Mouse (Mus musculus): ENCODE results near the gene Cbr4. TPM values are rescaled to one million over a fixed set of nuclear protein-coding genes. Genes with fewer than 3 reads are reported as not detected.
A peak's percentile ranks its signal among the peaks of the same experiment; 100 is the strongest.

Cbr4 gene
- polyA plus RNA-seq (2014; fragmentation: Nextera tagmentation; extraction: Ambion mirVana): 33.3 and 37.3 TPM in 2 replicates

DNA sequence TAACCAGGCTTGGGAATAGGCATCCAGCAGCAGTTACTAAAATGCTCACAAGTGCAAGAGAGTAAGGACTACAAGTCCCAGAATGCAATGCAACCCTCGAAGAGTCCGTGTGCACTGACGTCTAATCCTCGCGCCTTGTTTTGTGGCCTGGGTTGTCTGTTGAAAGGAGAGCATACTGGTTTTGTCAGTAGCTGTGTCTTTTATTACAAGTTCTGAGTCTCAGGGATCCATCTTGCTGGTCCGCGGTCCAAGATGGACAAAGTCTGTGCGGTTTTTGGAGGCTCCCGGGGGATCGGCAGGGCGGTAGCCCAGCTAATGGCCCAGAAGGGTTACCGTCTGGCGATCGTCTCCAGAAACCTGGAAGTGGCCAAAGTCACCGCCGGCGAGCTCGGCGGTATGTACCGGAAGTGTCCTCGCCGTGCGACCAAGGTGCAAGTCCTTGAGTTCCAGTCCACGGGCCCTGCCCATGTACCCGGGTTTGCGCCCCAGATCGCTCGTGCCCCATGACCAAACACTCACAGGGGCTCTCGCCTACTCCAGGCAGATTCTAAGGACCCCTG is at the start of gene Cbr4:
Cbr4 (plus strand) TSS at position 138 of the 560 bp plus-strand sequence.
- H3K27ac ChIP-seq (ENCODE audit: low read depth, low read length): peak within 1 kb of the TSS; percentile 67

DNA sequence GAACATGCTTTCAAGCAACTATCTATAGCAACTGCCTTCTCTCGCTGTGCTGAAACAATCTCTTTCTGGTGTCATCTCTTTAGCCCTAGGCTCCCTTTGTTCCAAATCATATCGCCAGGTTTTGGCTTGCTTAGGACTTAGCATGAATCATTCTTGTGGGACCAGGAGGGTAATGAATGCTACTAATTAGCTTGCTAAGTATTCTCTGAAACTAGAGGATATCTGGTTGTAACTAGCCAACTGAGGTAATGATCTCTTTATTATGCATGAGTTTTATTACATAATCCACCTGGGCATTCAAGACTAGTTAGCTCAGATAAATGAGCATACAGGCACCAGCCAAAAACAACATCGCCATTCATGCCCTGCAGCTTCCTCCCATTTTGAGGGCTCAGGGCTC is 44.5 kb upstream of the Cbr4 start:
- Histone ChIP-seq H3K4me1 (replicated peaks; ENCODE audit: control insufficient read depth, insufficient read depth, low read length) (no peaks in the 10 kb centered on the region), H3K27ac (ENCODE audit: low read depth, low read length) (no peak overlapping the region), H3K36me3 (ENCODE audit: control insufficient read depth, insufficient read depth, low read length) (no peaks in the 10 kb centered on the region), H3K9me3 (ENCODE audit: control insufficient read depth, low read length) (no peaks in the 10 kb centered on the region), H3K4me2 (no peak overlapping the region), H3K9ac (ENCODE audit: low read depth, low read length) (no peak overlapping the region), H3K27me3 (replicated peaks; ENCODE audit: control insufficient read depth, insufficient read depth, low read length) (no peaks in the 10 kb centered on the region), H3K4me3 (ENCODE audit: low read depth, low read length) (no peak overlapping the region)
- no peak for DNase-seq (ENCODE audit: low spot score)
- whole genome bisulfite sequencing: 87% methylated on average over 3 of the region's 3 CpGs
- no peak for ATAC-seq (replicated peaks; ENCODE audit: low FRiP score)

More for the DNA sequence above, at the start of gene Cbr4:
- 0 out of 2 replicates have a peak, but pooled peaks cover 3% of the 10 kb centered on the region for H3K36me3 ChIP-seq (ENCODE audit: control insufficient read depth, insufficient read depth, low read length)
- no peaks in the 10 kb centered on the region for H3K4me1 ChIP-seq (replicated peaks; ENCODE audit: control insufficient read depth, insufficient read depth, low read length)
- peak within 1 kb of the TSS; percentile 86 for H3K9ac ChIP-seq (ENCODE audit: low read depth, low read length)
- H3K4me3 ChIP-seq (ENCODE audit: low read depth, low read length): peak within 1 kb of the TSS; percentile 76
- peak within 1 kb of the TSS; percentile 76 for H3K4me2 ChIP-seq
- H3K27me3 ChIP-seq (replicated peaks; ENCODE audit: control insufficient read depth, insufficient read depth, low read length): no peaks in the 10 kb centered on the region
- peak; percentile 85 for DNase-seq (ENCODE audit: low spot score)
- WGBS: under 1% methylated on average over 29 of the region's 29 CpGs
- no peaks in the 10 kb centered on the region for H3K9me3 ChIP-seq (ENCODE audit: control insufficient read depth, low read length)
- peak; percentile 89 for ATAC-seq (replicated peaks; ENCODE audit: low FRiP score)

DNA sequence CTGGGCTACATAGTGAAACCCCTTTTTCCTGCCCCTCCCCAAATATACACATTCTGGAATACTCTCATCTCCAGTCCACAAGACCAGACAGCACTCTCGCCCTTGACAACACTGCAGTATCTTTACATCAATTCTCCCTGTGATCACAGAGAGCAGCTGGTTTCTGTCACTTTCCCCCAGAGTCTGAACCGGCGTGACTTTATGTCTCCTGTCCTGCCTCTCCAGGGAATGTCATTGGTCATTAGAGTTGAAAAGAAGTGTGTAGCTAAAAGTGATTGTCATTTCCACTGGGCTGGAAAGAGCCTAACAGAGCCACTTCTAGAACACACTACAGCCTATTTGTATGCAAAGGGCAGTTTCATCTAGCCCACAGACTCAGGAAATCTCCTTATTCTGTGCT is 43.2 kb upstream of the Cbr4 start:
- WGBS: 58% methylated on average over 3 of the region's 3 CpGs
- Histone ChIP-seq H3K9me3 (ENCODE audit: control insufficient read depth, low read length) (no peaks in the 10 kb centered on the region), H3K9ac (ENCODE audit: low read depth, low read length) (no peak overlapping the region), H3K4me1 (replicated peaks; ENCODE audit: control insufficient read depth, insufficient read depth, low read length) (no peaks in the 10 kb centered on the region), H3K27me3 (replicated peaks; ENCODE audit: control insufficient read depth, insufficient read depth, low read length) (no peaks in the 10 kb centered on the region), H3K36me3 (ENCODE audit: control insufficient read depth, insufficient read depth, low read length) (no peaks in the 10 kb centered on the region), H3K27ac (ENCODE audit: low read depth, low read length) (no peak overlapping the region), H3K4me3 (ENCODE audit: low read depth, low read length) (no peak overlapping the region), H3K4me2 (no peak overlapping the region)
- ATAC-seq (replicated peaks; ENCODE audit: low FRiP score): no peak
- no peak for DNase-seq (ENCODE audit: low spot score)

DNA sequence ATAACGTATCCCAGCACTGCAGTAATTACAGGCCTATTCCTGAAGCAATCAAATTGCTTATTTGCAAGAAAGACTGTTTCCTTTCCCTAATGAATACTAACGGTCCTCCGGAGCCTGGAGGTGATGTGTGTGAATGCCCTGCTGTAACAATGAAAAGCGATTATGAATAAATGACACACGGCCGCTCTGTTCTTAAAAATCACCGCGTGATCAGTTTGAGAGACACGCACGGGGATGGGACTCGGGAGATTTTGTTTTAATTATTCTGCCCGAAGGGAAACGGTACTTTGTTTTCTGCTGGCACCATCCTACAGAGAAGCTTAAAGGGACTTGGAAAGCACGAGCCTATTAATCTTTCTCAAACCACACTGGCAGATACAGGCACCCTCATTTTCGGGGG is 41.2 kb upstream of the Cbr4 start:
- H3K9ac ChIP-seq (ENCODE audit: low read depth, low read length): no peak overlapping the region
- 73% methylated on average over 15 of the region's 15 CpGs for WGBS
- no peak overlapping the region for H3K4me3 ChIP-seq (ENCODE audit: low read depth, low read length)
- DNase-seq (ENCODE audit: low spot score) (no peak), ATAC-seq (replicated peaks; ENCODE audit: low FRiP score) (no peak)
- no peaks in the 10 kb centered on the region for H3K27me3 ChIP-seq (replicated peaks; ENCODE audit: control insufficient read depth, insufficient read depth, low read length)
- H3K4me1 ChIP-seq (replicated peaks; ENCODE audit: control insufficient read depth, insufficient read depth, low read length): no peaks in the 10 kb centered on the region
- no peaks in the 10 kb centered on the region for H3K36me3 ChIP-seq (ENCODE audit: control insufficient read depth, insufficient read depth, low read length)
- H3K4me2 ChIP-seq: no peak overlapping the region
- H3K27ac ChIP-seq (ENCODE audit: low read depth, low read length): no peak overlapping the region
- no peaks in the 10 kb centered on the region for H3K9me3 ChIP-seq (ENCODE audit: control insufficient read depth, low read length)

DNA sequence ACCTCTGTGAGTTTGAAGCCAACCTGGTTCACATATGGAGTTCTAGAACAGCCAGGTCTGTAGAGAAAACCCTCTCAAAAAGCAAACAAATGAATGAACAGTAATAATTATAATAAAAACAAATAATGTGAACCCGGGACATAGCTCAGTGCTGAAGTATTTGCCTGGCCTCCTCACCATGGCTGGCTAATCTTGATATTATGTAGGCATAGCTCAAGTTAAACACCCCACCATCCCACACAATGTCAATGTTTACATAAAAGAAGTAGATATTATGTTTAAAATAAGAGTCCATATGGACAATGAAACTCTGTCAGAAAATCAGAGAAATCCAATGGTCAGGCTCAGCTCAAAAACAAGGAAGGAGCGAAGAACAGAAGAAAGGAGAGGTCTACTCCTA is 39.4 kb upstream of the Cbr4 start:
- 87% methylated on average over 2 of the region's 2 CpGs for WGBS
- H3K4me3 ChIP-seq (ENCODE audit: low read depth, low read length): no peak overlapping the region
- H3K9ac ChIP-seq (ENCODE audit: low read depth, low read length): no peak overlapping the region
- H3K4me1 ChIP-seq (replicated peaks; ENCODE audit: control insufficient read depth, insufficient read depth, low read length): no peaks in the 10 kb centered on the region
- DNase-seq (ENCODE audit: low spot score) (no peak), ATAC-seq (replicated peaks; ENCODE audit: low FRiP score) (no peak)
- H3K9me3 ChIP-seq (ENCODE audit: control insufficient read depth, low read length): no peaks in the 10 kb centered on the region
- no peak overlapping the region for H3K4me2 ChIP-seq
- no peak overlapping the region for H3K27ac ChIP-seq (ENCODE audit: low read depth, low read length)
- H3K27me3 ChIP-seq (replicated peaks; ENCODE audit: control insufficient read depth, insufficient read depth, low read length): no peaks in the 10 kb centered on the region
- H3K36me3 ChIP-seq (ENCODE audit: control insufficient read depth, insufficient read depth, low read length): no peaks in the 10 kb centered on the region

DNA sequence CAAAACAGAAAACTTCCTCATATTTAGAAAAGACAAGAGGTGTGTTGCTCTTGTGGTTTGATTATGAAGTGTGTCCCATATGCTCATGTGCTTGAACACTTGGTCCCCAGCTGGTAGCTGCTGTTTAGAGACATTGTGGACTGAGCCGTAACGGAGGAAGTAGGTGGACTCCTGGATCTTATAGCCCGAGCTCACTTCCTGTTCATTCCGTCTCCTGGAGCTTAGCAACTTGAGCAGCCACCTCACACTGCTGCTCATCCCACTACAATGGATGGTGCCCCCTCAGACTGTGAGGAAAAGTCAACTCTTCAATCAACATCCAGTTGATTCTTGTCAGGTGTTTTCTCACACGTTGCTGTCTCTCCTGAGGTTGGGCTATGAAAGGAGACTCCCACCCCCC is 38.7 kb upstream of the Cbr4 start:
- WGBS: 49% methylated on average over 5 of the region's 5 CpGs
- no peak overlapping the region for H3K27ac ChIP-seq (ENCODE audit: low read depth, low read length)
- ATAC-seq (replicated peaks; ENCODE audit: low FRiP score) (no peak), DNase-seq (ENCODE audit: low spot score) (no peak)
- H3K4me2 ChIP-seq: no peak overlapping the region
- no peaks in the 10 kb centered on the region for H3K9me3 ChIP-seq (ENCODE audit: control insufficient read depth, low read length)
- H3K9ac ChIP-seq (ENCODE audit: low read depth, low read length): no peak overlapping the region
- H3K27me3 ChIP-seq (replicated peaks; ENCODE audit: control insufficient read depth, insufficient read depth, low read length): no peaks in the 10 kb centered on the region
- no peaks in the 10 kb centered on the region for H3K4me1 ChIP-seq (replicated peaks; ENCODE audit: control insufficient read depth, insufficient read depth, low read length)
- H3K36me3 ChIP-seq (ENCODE audit: control insufficient read depth, insufficient read depth, low read length): no peaks in the 10 kb centered on the region
- H3K4me3 ChIP-seq (ENCODE audit: low read depth, low read length): no peak overlapping the region

DNA sequence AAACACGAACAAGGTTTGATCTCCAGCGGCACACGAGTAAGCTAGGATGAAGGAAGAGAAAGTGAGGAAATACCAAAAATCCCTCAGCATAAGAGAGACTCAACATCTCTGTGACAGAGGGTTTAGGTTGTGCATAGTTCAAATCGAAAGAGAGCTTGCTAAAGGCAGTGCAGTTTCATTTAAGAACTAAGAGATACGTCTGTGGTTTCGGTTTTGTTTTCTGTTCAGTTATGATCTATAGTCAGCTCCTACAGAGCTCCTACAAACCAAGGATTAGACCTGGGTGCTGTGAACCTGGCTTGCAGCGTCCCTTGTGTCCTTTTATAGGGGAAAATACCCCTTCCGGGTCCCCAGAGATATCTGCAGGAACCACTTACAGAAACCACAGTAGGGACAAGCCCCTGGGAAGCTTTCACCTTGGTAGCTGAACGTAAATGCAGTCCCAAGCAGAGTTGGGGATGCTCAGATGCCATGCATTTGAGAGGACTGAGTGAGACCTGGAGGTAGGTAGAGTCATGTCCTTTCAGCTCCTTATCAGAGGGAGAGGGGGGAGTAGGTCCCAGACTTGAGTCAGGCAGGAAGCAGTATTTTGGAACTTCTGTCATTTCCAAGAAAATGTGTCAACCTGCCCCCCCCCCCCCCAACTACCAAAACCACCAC is 36.5 kb upstream of the Cbr4 start:
- H3K27ac ChIP-seq (ENCODE audit: low read depth, low read length): no peak overlapping the region
- H3K4me3 ChIP-seq (ENCODE audit: low read depth, low read length): no peak overlapping the region
- WGBS: 82% methylated on average over 9 of the region's 9 CpGs
- no peaks in the 10 kb centered on the region for H3K9me3 ChIP-seq (ENCODE audit: control insufficient read depth, low read length)
- H3K27me3 ChIP-seq (replicated peaks; ENCODE audit: control insufficient read depth, insufficient read depth, low read length): no peaks in the 10 kb centered on the region
- ATAC-seq (replicated peaks; ENCODE audit: low FRiP score) (no peak), DNase-seq (ENCODE audit: low spot score) (no peak)
- H3K9ac ChIP-seq (ENCODE audit: low read depth, low read length): no peak overlapping the region
- H3K4me2 ChIP-seq: no peak overlapping the region
- H3K36me3 ChIP-seq (ENCODE audit: control insufficient read depth, insufficient read depth, low read length): no peaks in the 10 kb centered on the region
- no peaks in the 10 kb centered on the region for H3K4me1 ChIP-seq (replicated peaks; ENCODE audit: control insufficient read depth, insufficient read depth, low read length)

DNA sequence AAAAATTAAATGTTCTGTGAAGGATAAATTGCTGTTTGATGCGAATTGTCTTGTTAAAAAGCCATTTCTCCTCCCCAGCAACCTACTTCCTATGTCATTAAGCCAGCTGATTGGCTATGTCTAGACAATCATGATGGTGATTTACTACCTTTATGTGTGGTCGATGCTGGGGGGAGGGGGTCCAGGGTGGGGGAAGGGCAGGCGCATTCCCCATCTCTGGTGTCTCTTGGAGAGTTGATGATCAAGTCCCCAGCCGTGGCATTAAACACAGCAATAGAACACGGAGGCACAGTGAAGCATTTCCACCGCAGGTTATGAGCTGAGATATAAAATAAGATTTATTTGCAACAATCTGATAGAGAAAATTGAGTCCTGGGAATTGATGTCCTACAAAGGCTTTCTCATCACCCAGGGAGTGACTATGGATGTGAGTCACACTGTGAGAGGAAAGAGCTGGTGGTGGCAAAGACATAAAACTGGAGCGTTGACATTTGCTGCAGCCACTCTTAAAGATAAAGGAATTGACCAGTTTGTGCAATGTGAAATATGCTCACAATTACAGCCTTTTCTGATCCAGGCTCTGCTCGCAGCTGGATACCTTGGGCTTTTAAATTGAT is 35.7 kb upstream of the Cbr4 start:
- Histone ChIP-seq H3K4me3 (ENCODE audit: low read depth, low read length) (no peak overlapping the region), H3K9me3 (ENCODE audit: control insufficient read depth, low read length) (no peaks in the 10 kb centered on the region), H3K27ac (ENCODE audit: low read depth, low read length) (no peak overlapping the region), H3K27me3 (replicated peaks; ENCODE audit: control insufficient read depth, insufficient read depth, low read length) (no peaks in the 10 kb centered on the region), H3K36me3 (ENCODE audit: control insufficient read depth, insufficient read depth, low read length) (no peaks in the 10 kb centered on the region), H3K4me1 (replicated peaks; ENCODE audit: control insufficient read depth, insufficient read depth, low read length) (no peaks in the 10 kb centered on the region), H3K4me2 (no peak overlapping the region), H3K9ac (ENCODE audit: low read depth, low read length) (no peak overlapping the region)
- 79% methylated on average over 8 of the region's 8 CpGs for WGBS
- ATAC-seq (replicated peaks; ENCODE audit: low FRiP score): no peak
- no peak for DNase-seq (ENCODE audit: low spot score)

DNA sequence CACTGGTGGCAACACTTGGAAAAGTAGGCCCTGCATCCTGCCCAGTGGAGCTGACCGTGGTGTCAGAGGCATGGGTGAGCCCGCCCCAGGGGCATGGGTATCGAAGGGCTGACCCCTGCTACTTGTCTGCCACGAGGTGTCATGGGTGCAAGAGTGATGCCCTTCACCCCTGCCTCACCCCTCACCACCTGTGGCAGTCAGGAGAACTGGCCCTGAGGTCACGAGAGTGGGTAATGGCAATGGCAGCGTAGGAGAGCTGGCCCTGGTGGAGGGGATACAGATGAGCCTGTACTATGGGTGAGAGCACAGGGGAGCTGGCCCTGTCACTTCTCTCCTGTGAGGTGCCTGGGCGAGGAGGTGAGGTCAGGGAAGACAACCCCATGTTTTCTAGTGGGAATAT is 27.8 kb upstream of the Cbr4 start:
- DNase-seq (ENCODE audit: low spot score) (no peak), ATAC-seq (replicated peaks; ENCODE audit: low FRiP score) (no peak)
- H3K9ac ChIP-seq (ENCODE audit: low read depth, low read length): no peak overlapping the region
- no peaks in the 10 kb centered on the region for H3K36me3 ChIP-seq (ENCODE audit: control insufficient read depth, insufficient read depth, low read length)
- WGBS: 82% methylated on average over 7 of the region's 7 CpGs
- H3K4me3 ChIP-seq (ENCODE audit: low read depth, low read length): no peak overlapping the region
- H3K4me1 ChIP-seq (replicated peaks; ENCODE audit: control insufficient read depth, insufficient read depth, low read length): no peaks in the 10 kb centered on the region
- H3K27ac ChIP-seq (ENCODE audit: low read depth, low read length): no peak overlapping the region
- no peaks in the 10 kb centered on the region for H3K9me3 ChIP-seq (ENCODE audit: control insufficient read depth, low read length)
- no peaks in the 10 kb centered on the region for H3K27me3 ChIP-seq (replicated peaks; ENCODE audit: control insufficient read depth, insufficient read depth, low read length)
- no peak overlapping the region for H3K4me2 ChIP-seq
